Mouse (Mus musculus) thymus, adult 2 months (tissue): ENCODE data around the gene Rab7b.

Experiments used
- CTCF ChIP-seq: fragments of 200-500 bp; IDR thresholded peaks from 2 replicates; pipeline ENCODE4 v1.5.1; 2012; ENCODE audit warnings: mild to moderate bottlenecking, control low read depth, low read length, moderate library complexity, borderline replicate concordance; ENCODE audit not compliant: control insufficient read depth, poor library complexity, insufficient read depth; ENCODE audit errors: extremely low read depth
- POLR2A ChIP-seq: fragments of 200-500 bp; IDR thresholded peaks from 2 replicates; pipeline ENCODE4 v1.6.1; 2012; ENCODE audit warnings: mild to moderate bottlenecking, low read length, control low read depth, moderate library complexity; ENCODE audit not compliant: control insufficient read depth, poor library complexity, insufficient read depth; ENCODE audit errors: extremely low read depth

DNA sequence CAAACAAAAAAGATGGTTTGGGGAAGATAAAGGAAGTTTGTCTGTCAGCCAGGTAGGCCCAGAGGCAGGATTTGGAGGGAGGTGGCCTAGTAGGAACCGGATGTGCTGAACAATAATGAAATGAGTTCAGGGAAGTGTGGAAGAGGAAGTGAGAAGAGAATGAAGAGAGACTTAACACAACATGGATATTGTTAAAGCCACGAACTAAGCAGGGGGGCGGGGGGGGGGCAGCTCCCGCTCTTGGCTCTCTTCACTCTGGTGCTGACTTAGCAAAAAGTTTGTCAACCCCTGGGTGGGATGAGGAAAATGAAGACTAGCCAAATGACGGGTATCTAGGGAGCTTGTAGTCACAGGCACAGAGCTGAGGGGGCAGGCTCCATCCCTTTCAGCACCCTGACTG is 12.0 kb downstream of the Rab7b start:
- no peak for TF ChIP-seq CTCF
- TF ChIP-seq POLR2A = no peak
